Mouse (Mus musculus): Measurements from ENCODE around the gene Gmds.
A peak's percentile ranks its signal among the peaks of the same experiment; 100 is the strongest.

The Gmds gene

GRCm38 (mm10) chr13:31944676-31945210 is 393.8 kb downstream of the Gmds start:
- no peak for DNase-seq

GRCm38 (mm10) chr13:31943482-31944275 is 394.9 kb downstream of the Gmds start:
- no peak for DNase-seq

GRCm38 (mm10) chr13:31929299-31929698 is 409.2 kb downstream of the Gmds start:
- no peak for DNase-seq

DNA sequence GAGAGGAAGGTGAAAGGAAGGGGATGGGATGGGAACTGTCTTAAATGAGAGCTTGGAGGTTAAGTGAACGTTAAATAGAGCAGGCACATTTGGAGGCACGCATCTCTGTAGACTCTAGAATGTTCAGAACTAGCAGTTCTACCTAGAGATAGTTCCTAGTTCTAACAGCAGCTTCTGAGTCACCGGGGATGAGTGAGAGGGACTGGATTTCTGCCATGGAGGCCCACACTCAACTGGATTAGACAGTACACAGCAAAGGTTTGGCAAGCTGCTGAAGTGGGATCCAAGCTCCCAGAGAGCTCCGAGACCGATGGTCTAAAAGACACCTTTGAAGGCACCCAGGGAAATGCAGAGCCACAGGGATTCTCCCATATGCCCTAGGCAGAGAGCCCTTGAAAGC is 411.9 kb downstream of the Gmds start:
- DNase-seq: no peak

DNA sequence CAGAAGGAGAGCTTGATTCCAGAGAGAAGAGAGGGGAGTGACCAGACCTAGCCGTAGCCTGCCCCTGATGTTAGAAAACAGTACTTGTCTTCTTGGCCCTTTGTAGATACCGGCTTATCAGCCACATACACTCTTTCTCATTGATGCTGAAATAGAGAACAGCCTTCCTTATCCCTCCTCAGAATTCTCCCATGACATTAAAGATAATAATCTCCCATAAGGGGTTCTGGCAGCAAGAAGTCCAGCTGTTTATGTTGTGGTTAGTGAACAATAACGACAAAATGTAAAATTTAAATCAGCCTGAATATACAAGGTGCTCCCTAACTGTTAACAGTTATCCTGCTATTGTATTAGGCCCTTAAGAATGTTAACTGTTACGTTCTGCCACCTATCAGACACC is 414.0 kb downstream of the Gmds start:
- DNase-seq: no peak

DNA sequence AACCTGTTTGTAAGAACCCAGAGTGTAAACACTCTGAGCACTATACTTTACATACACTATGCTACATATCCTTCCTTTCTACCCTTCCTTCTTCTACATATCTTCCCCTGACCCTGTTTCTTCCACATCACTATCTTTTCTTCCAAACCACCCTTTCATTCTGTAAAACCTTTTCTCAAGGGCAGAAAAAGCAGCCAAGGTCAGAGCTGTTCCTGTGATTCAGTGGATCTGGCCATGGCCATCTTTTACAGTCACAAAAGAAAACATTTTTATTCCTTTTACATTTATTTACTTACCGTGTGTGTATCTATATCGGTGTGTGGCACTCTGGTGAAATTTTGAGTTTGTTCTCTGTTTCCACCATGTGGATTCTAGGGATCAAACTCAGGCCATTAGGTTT is 418.8 kb downstream of the Gmds start:
- no peak for DNase-seq

DNA sequence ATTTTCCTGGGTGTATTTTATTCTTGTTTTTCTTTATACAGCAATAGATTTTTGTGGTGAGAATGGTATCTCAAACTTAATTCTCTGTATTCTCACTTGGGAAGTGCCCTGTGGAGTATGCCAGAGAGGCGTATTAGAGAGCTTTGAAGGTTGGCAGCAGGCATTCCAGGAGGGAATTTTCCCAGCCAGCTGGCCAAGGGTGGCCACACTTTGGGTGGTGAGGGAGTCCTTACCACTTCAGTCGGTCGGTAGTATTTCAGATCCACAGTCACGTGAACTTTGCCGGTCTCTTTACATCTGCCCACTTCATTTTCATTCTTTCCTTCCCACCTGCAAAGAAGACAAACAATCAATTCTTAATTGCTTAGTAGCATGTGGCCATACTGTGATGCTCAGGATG is 421.2 kb downstream of the Gmds start:
- DNase-seq: no peak

GRCm38 (mm10) chr13:31915748-31916147 is 422.8 kb downstream of the Gmds start:
- DNase-seq: peak; percentile 28

GRCm38 (mm10) chr13:31914901-31915587 is 423.5 kb downstream of the Gmds start:
- DNase-seq: no peak

GRCm38 (mm10) chr13:31911956-31912355 is 426.6 kb downstream of the Gmds start:
- DNase-seq: no peak

DNA sequence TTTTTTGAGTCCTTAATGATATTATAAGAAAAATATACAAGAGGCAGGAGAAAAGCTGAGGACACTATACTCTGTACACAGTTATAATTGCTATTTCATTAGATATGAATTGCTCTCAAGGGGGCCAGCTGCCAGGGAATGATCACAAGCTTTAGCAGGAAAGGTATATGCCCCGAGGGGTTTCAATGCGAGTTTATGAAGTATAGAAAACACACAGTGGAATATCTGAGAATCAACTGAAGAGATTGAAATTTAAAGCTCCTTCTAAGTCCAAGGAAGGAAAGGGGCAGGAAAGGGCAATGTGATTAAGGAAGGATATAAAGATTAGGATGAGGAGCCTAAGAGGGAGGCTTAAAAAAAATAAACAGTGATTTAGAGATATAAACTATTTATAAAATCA is 427.2 kb downstream of the Gmds start:
- DNase-seq: no peak

GRCm38 (mm10) chr13:31909031-31909430 is 429.5 kb downstream of the Gmds start:
- no peak for DNase-seq

- DNase-seq: no peak
These were observed 432.0 kb downstream of the Gmds start for GRCm38 (mm10) chr13:31906514-31906913.

GRCm38 (mm10) chr13:31900191-31900590 is 438.3 kb downstream of the Gmds start:
- no peak for DNase-seq

- DNase-seq: no peak
These were observed 439.1 kb downstream of the Gmds start for GRCm38 (mm10) chr13:31899392-31899791.

- no peak for DNase-seq
These were observed 441.0 kb downstream of the Gmds start for GRCm38 (mm10) chr13:31897493-31897892.

- DNase-seq: no peak
These were observed 444.0 kb downstream of the Gmds start for GRCm38 (mm10) chr13:31894511-31894910.

- DNase-seq: no peak
These were observed 445.5 kb downstream of the Gmds start for GRCm38 (mm10) chr13:31892913-31893514.

DNA sequence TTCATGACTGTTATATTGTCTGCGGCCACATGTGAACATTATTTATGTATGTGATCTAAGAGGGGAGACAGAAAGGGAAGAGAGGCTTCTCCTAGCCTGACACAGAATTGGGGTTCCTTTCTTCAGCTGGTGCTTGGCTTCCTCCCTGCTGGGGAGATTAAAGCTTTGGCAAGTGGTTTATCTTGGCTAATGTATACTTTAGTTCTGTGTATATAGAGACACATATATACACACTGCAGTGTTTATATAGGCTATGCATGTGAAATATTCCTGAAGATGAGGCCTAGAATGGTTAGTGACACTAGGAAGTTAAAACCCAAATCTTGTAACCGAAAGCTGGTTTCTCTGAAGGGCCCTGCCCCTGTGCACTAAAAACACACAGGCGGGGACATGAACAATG is 450.0 kb downstream of the Gmds start:
- no peak for DNase-seq

GRCm38 (mm10) chr13:31885769-31886168 is 452.8 kb downstream of the Gmds start:
- no peak for DNase-seq

DNA sequence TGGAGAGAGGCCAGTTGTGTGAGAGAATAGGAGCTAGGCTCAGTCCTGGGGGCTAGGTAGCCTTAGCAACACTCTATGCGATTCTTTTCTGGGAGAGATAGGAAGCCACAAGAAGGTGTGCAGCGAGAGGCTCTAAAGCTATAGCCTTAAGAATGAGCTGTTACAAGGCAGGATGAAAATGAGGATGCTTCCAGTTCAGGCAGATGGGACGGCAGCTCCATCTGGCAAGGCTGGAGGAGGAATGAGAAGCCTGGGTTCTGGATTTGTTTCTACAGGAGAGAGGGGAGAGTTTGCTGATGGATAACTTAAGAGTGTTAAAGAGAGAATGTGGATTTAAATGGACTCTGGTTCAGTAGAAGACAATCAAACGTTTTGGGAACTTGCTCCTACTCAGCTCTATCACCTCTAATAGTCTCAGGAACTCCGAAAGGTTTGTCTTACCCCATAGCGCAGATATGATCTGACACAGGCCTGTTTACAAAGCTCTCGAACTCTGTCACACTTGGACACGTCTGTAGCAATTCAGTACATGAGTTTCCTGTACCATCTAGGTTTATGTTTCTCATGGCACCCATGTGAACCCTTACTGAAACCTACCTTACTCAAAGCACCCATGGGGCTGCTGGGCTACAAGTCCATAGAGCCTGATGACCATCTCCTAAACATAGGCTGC is 459.6 kb downstream of the Gmds start:
- no peak for DNase-seq

- DNase-seq: peak; percentile 20
These were observed 461.5 kb downstream of the Gmds start for GRCm38 (mm10) chr13:31877061-31877460.

DNA sequence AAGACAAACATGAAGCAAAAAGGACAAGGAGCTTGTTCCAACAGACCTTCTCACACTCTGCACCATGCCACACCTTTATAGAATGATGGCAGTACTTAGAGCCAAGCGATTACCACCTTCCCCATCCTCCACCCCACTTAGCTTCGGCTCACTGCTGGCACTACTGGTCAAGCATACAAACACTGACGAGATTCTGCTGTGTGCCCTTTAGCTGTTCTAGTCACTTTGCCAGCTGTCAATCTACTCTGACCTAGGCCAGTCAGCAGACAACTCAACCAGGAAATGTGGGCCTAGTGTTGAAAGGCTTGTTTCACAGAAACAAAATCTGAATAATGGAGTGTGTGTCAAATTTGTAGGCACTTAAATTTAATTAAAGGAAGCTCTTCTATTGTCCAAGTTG is 464.1 kb downstream of the Gmds start:
- DNase-seq: no peak
